Mouse (Mus musculus): ENCODE data around the gene Speg. TPM values are rescaled to one million over a fixed set of nuclear protein-coding genes. Genes with fewer than 3 reads are reported as not detected.

Speg gene
- 100 to 1,000 TPM; 184 TPM for total RNA-seq (2021)
- long read RNA-seq, experiment 1, partial matches to known transcripts: 37 of 67 reads
- long read RNA-seq, experiment 1, other reads (novel, unspliced or antisense): 26 of 67 reads
- long read RNA-seq, experiment 2, transcript Speg-204 (5 exons, 833 nt): major isoform, 7 of 90 reads
- long read RNA-seq, experiment 2, partial matches to known transcripts: 35 of 90 reads
- long read RNA-seq, experiment 2, other reads (novel, unspliced or antisense): 46 of 90 reads

DNA sequence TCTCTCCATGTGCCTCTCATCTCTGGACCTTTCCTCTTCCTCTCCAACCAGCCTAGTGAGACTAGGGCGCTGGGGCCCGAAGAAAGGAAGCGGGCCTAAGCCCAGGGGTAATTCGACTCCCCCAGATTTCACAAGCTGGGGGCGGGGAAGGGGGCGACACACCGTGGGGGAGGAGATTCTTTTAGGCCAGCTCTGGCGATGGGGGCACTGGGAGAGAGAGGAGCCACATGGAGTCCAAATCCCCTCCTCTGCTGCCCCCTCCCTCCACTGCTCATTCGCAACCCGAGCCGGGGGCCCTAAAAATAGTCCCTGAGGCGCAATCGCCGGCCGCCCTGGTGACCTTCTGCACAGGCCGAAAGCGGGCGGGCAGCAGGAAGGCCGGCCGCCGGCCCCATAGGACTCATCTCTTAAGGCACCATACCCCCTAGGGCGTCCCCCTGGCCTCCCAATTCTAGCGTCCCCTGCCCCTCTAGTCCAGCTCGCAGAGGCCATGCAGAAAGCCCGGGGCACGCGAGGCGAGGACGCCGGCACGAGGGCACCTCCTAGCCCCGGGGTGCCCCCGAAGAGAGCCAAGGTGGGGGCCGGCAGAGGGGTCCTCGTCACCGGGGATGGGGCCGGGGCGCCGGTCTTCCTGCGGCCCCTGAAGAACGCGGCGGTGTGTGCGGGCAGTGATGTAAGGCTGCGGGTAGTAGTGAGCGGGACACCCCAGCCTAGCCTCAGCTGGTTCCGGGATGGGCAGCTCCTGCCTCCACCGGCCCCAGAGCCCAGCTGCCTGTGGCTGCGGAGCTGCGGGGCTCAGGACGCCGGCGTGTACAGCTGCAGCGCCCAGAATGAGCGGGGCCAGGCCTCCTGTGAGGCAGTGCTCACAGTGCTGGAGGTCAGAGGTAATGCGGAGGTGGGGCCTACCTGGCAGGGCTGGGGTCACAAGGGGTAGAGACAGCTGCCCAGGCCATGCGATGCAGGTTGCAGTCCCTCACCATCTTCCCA lies at the start of gene Speg:
Gene Speg (plus strand): TSS at position 348 of the 987 bp plus-strand sequence.
- no peak for DNase-seq (ENCODE audit: low spot score in 2 of 2)

GRCm38 (mm10) chr1:75327461-75327860 lies 47.6 kb upstream of the Speg start:
- DNase-seq (ENCODE audit: low spot score in 2 of 2): no peak

GRCm38 (mm10) chr1:75331271-75331670 lies 43.8 kb upstream of the Speg start:
- no peak for DNase-seq (ENCODE audit: low spot score in 2 of 2)

GRCm38 (mm10) chr1:75336461-75336860 lies 38.6 kb upstream of the Speg start:
- no peak for DNase-seq (ENCODE audit: low spot score in 2 of 2)

DNA sequence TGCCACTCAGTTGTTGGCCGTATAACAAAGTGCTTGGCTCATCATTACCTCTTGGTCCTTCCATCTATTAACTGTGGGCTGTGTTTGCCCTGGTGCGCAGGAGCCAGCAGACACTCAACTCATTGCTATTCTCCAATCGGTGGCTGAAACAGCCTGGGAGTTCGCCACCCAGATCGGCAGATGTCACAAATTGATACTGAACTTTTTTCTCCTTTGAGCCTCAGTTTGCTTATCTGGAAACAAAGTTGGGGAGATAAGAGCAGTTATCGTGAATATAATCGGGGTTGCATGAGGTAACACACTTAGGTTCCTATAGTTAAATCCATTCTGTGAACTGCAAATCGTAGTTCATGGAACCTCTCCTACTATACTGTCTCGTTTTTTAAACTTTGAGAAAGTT lies 38.0 kb upstream of the Speg start:
- DNase-seq (ENCODE audit: low spot score in 2 of 2): no peak

DNA sequence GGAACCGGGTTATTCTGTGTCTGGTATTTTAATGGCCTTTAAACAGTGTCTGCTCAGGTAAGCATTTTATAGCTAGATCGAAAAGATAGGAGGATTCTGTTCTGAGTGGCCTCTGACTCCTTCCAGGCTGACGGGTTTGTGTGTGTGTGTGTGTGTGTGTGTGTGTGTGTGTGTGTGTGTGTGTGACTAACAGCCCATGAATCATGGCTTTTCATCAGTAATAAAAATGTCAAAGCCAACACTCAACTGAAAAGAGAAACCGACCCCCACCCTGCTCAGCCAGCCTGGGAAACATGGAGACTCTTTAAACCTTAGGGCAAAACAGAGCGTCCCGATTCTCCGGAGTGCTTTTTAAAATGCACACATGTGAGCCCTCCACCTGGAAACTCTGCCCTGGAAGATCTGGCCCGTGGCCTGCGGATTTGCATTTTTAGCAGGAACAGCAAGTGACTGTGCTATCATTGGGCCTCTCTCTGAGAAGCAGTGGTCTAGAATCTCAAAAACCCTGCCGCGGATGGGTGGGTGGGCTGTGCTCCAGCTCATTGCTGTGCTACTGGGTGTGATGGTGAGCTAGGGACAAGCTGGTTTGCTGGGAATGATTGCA lies 36.9 kb upstream of the Speg start:
- peak; percentile 42 for DNase-seq (ENCODE audit: low spot score in 2 of 2)

DNA sequence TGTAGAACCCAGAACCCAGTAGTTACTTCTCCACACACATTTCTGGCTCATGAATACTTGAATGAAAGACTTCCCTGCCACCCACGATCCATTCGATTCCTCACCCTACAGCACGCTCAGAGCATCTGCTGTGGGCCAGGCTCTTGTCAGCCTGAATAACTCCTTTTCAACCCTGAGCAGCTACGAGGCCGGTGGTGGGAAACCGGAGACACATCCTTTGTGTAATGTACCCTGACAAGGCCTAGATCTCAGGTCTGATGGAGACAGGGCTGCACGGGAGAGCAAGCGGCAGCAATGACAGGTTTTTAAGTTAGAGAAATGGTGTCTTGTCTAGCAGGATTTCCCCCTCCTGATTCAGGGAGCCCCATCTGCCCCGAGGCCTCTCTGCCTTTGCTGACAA lies 35.8 kb upstream of the Speg start:
- peak; percentile 33 to 55 for DNase-seq (ENCODE audit: low spot score in 2 of 2)

DNA sequence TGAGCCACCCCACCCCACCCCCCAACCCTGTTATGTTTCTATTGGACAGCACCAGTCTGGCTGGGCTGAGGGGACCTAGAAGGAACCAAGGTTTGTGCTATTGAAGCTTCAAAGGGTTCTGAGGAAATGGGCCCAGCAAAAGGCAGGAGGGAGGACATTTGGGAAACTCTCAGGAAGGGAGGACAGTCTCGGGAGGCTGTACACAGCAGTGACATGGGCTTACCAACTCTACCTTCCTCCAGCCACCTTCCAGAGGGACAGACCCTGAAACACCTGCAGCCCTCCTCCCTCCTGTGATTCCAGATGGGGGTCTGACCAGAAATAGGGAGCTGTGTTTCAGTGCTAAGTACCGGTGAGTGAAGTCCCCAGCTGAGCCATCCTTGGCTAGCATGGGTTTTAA lies 34.6 kb upstream of the Speg start:
- DNase-seq (ENCODE audit: low spot score in 2 of 2): no peak

- peak; percentile 71 to 86 for DNase-seq (ENCODE audit: low spot score in 2 of 2)
Measured at GRCm38 (mm10) chr1:75342874-75343416, 32.2 kb upstream of the Speg start.

- DNase-seq (ENCODE audit: low spot score in 2 of 2): no peak
Measured at GRCm38 (mm10) chr1:75344291-75345035, 30.6 kb upstream of the Speg start.

GRCm38 (mm10) chr1:75345036-75345935 lies 29.8 kb upstream of the Speg start:
- no peak for DNase-seq (ENCODE audit: low spot score in 2 of 2)

DNA sequence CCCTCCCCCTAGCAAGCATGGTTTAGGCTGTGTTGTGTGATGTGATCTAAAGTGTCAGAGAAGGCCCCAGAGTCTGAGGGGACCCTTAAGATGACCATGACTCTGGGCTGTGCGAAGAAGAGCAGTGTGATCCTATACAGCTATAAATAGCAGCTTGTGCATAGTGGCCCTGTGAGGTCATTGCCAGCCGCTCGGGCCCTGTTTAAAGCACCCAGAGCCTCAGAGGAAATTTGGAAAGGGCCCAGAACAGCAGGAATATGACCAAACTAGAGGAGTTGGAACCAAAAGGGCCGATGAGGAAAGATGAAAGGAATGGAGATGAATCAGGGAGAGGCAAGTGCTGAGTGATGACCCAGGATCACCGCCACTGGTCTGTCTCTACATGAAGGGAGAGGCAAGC lies 27.8 kb upstream of the Speg start:
- DNase-seq (ENCODE audit: low spot score in 2 of 2): no peak

DNA sequence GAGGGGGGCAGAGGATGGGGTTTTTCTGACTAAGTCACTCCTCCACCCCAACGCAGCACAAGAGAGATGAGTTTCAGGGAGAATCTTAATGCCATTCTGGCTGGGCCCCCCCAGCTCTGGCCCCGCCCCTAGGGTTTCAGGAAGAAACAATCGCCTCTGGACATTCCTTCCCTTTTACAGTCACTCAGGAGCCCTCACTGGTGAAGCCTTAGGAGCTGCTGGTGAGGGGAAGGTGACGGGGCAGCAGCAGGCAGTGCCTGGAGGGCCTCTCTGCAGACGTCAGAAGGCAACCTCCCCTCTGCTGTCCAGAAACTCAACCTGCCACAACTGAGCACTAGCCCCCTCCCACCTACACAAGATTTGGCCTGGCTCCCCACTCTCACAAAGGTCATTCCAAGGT lies 25.8 kb upstream of the Speg start:
- DNase-seq (ENCODE audit: low spot score in 2 of 2): no peak

- peak in 1 of 2 experiments; percentile 49 for DNase-seq (ENCODE audit: low spot score in 2 of 2)
Measured at GRCm38 (mm10) chr1:75357261-75357660, 17.8 kb upstream of the Speg start.

- DNase-seq (ENCODE audit: low spot score in 2 of 2): no peak
Measured at GRCm38 (mm10) chr1:75358009-75358408, 17.1 kb upstream of the Speg start.

- DNase-seq (ENCODE audit: low spot score in 2 of 2): no peak
Measured at GRCm38 (mm10) chr1:75359346-75359745, 15.8 kb upstream of the Speg start.

DNA sequence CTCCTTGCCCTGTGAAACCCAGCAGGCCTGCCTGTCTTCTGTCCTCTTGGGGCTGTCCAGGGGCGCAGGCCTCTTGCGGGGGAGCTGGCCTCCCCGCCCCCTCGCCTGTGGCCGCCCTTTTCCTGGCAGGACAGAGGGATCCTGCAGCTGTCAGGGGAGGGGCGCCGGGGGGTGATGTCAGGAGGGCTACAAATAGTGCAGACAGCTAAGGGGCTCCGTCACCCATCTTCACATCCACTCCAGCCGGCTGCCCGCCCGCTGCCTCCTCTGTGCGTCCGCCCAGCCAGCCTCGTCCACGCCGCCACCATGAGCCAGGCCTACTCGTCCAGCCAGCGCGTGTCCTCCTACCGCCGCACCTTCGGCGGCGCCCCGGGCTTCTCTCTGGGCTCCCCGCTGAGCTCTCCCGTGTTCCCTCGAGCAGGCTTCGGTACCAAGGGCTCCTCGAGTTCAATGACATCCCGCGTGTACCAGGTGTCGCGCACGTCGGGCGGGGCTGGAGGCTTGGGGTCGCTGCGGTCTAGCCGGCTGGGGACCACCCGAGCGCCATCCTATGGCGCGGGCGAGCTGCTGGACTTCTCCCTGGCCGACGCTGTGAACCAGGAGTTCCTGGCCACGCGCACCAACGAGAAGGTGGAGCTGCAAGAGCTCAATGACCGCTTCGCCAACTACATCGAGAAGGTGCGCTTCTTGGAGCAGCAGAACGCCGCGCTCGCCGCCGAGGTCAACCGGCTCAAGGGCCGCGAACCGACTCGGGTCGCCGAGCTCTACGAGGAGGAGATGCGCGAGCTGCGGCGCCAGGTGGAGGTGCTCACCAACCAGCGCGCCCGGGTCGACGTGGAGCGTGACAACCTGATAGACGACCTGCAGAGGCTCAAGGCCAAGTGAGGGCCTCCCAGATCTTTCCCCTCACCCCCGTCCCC lies 14.7 kb upstream of the Speg start, which contains the start of gene Des:
Gene Des (plus strand): TSS at position 218 of the 920 bp plus-strand sequence.
- DNase-seq (ENCODE audit: low spot score in 2 of 2): no peak

DNA sequence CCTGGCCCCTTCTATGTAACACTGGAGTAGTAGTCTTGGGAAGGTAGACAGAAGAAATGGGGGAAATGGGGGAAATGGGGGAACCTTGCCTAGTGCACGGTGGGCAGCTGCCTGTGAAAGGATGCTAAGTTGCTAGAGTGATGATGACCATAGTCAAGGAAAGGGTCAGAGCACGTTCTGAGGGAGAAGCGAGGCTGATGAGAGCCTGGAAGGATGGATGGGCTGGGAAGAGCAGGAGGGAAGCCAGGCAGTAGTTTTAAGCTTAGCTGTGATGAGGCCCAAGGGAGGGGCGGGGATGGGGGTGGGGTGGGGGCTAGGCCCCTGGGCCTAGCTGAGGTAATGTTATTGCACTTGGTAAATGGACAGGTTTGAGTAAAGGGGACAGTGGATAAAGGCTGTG lies 14.0 kb upstream of the Speg start:
- no peak for DNase-seq (ENCODE audit: low spot score in 2 of 2)

GRCm38 (mm10) chr1:75361750-75362149 lies 13.3 kb upstream of the Speg start:
- DNase-seq (ENCODE audit: low spot score in 2 of 2): no peak
